Mouse (Mus musculus) megakaryocyte, embryonic 14.5 days (primary cell): ENCODE results near the gene Phgdh.

ENCODE experiments used
- FLI1 ChIP-seq: IDR thresholded peaks from 2 replicates; pipeline ENCODE4 v1.6.1; 2012; ENCODE audit warnings: low read length, inconsistent platforms, mixed read lengths
- GATA1 ChIP-seq: IDR thresholded peaks from 3 replicates; pipeline ENCODE4 v1.6.1; 2012; ENCODE audit warnings: mixed read lengths, low read length, inconsistent platforms, borderline replicate concordance

- TF ChIP-seq FLI1 = no peak
- no peak for TF ChIP-seq GATA1
Observed at GRCm38 (mm10) chr3:98368776-98369175, 29.0 kb upstream of the Phgdh start.
